Mouse (Mus musculus) G1E (cell line): Measurements from ENCODE around the gene Nectin2. TPM values are rescaled to one million over a fixed set of nuclear protein-coding genes. Genes with fewer than 3 reads are reported as not detected.
A peak's percentile ranks its signal among the peaks of the same experiment; 100 is the strongest.
"Not testable (repeated sequence)": the region's sequence is repeated elsewhere in the genome, so short reads cannot be mapped to it uniquely, and the experiment has no call there.

Experiments
- ATAC-seq: 2 replicates; pipeline ENCODE4 v1.8.0; 2016; ENCODE audit warnings: mild to moderate bottlenecking; ENCODE audit not compliant: insufficient number of reproducible peaks, poor library complexity, low FRiP score, severe bottlenecking; ENCODE audit errors: extremely low read depth
- DNase-seq: peaks from one replicate; pipeline ENCODE4 v3.0.0; 2012; ENCODE audit warnings: low spot score
- H3K27me3 ChIP-seq: 2 replicates; pipeline ENCODE4 v1.6.1; 2012; ENCODE audit warnings: mild to moderate bottlenecking, low read length, inconsistent platforms; ENCODE audit not compliant: insufficient read depth
- H3K36me3 ChIP-seq: replicated peaks from 2 replicates; pipeline ENCODE3; 2012; ENCODE audit warnings: mild to moderate bottlenecking, inconsistent platforms
- H3K4me1 ChIP-seq: 2 replicates; pipeline ENCODE4 v1.6.1; 2012; ENCODE audit warnings: low read depth, low read length, inconsistent platforms, mixed read lengths; ENCODE audit not compliant: insufficient read depth
- H3K4me3 ChIP-seq: 2 replicates; pipeline ENCODE4 v1.5.1; 2012; ENCODE audit warnings: low read depth, mild to moderate bottlenecking, inconsistent platforms, low read length, moderate library complexity, mixed read lengths
- H3K9me3 ChIP-seq: replicated peaks from 2 replicates; pipeline ENCODE4 v1.6.1; 2012; ENCODE audit warnings: inconsistent platforms
- CTCF ChIP-seq: IDR thresholded peaks from 2 replicates; pipeline ENCODE4 v1.5.1; 2012; ENCODE audit warnings: low read depth, low read length, inconsistent platforms, mixed read lengths
- GATA1 ChIP-seq: IDR thresholded peaks from 2 replicates; pipeline ENCODE4 v1.6.1; 2012; ENCODE audit warnings: borderline replicate concordance, low read length, inconsistent platforms, mixed read lengths
- GATA2 ChIP-seq: IDR thresholded peaks from 2 replicates; pipeline ENCODE4 v1.6.1; 2012; ENCODE audit warnings: low read depth, low read length, inconsistent platforms, borderline replicate concordance
- POLR2AphosphoS5 ChIP-seq: IDR thresholded peaks from 2 replicates; pipeline ENCODE4 v1.6.1; 2012; ENCODE audit warnings: low read depth, low read length, inconsistent platforms; ENCODE audit not compliant: insufficient replicate concordance
- TAL1 ChIP-seq: conservative IDR thresholded peaks from 2 replicates; pipeline ENCODE4 v1.6.1; 2012; ENCODE audit warnings: low read depth, low read length, inconsistent platforms, mixed read lengths
- polyA plus RNA-seq: library from polyadenylated mRNA; stranded (reverse); fragments of >175 nt; gene quantifications from 2 replicates; pipeline ENCODE4 v1.2.3, GENCODE M21; 2012
- total RNA-seq, 2 experiments: library from RNA; stranded (forward) in 1 of 2; stranded (reverse) in 1 of 2; fragments of 200-1000 nt in 1 of 2; fragments of >200 nt in 1 of 2; fragmentation: Nextera tagmentation in 1 of 2; gene quantifications; 2 replicates each; pipeline ENCODE4 v1.2.3; 2014 to 2017

The Nectin2 gene
- 14.2 and 17.2 TPM in 2 replicates for total RNA-seq (2014; fragmentation: Nextera tagmentation)
- total RNA-seq (2017): 9.7 and 11.4 TPM in 2 replicates
- polyA plus RNA-seq: 34.9 and 35.8 TPM in 2 replicates

DNA sequence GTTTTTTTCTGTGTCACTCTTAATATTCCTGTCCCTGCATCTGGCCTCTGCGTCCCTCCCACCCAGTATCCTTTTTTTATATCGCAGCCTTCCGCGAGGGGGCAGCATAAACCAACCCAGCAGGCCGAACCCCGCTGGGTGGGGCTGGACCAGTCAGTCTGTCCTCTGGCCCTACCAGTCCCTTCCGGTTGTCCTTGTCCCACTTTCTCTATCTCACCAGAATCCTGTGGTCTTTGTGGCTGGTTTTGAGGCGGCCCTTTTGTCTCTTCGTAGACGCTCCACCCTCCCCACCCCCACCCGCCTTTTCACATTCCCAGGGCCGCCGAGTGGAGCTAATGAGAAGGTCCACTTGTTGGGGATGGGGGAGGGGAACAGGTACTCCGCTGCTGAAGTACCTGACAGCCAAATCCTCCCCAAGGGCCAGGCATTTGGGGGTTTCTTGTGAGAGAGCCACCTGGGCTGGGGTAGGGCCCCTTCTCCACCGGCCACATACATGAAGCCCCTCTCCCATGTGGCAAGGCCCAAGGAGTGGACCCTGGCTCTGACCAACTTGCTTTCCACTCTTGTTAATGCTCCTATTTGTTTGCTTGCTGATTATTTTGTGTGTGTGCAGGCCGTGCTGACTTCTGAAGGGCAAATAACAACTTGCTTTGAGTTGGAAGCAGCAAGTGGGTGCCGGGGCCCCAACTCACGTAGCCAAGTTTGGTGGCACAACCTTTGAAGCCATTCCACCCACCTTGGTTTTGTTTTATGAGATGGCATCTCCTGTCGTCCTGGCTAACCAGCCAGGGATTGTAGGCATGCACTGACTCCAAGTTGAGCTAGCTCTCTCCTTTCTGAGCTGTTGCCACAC lies at the start of gene Nectin2:
TSS of gene Nectin2 (minus strand) at position 267 of the 853 bp plus-strand sequence.
- Histone ChIP-seq H3K27me3 (no peaks in the 10 kb centered on the region; the same call in 1 of the 2 replicates), H3K4me1 (peaks cover 55% of the 10 kb centered on the region), H3K4me3 (peak within 1 kb of the TSS; percentile 88), H3K36me3 (peaks cover 12% of the 10 kb centered on the region), H3K9me3 (0 out of 2 replicates have a peak, but pooled peaks cover 2% of the 10 kb centered on the region)
- ATAC-seq: peak; percentile 48
- peak; percentile 54 for TF ChIP-seq CTCF
- no peak for TF ChIP-seq GATA2
- DNase-seq: peak; percentile 82

DNA sequence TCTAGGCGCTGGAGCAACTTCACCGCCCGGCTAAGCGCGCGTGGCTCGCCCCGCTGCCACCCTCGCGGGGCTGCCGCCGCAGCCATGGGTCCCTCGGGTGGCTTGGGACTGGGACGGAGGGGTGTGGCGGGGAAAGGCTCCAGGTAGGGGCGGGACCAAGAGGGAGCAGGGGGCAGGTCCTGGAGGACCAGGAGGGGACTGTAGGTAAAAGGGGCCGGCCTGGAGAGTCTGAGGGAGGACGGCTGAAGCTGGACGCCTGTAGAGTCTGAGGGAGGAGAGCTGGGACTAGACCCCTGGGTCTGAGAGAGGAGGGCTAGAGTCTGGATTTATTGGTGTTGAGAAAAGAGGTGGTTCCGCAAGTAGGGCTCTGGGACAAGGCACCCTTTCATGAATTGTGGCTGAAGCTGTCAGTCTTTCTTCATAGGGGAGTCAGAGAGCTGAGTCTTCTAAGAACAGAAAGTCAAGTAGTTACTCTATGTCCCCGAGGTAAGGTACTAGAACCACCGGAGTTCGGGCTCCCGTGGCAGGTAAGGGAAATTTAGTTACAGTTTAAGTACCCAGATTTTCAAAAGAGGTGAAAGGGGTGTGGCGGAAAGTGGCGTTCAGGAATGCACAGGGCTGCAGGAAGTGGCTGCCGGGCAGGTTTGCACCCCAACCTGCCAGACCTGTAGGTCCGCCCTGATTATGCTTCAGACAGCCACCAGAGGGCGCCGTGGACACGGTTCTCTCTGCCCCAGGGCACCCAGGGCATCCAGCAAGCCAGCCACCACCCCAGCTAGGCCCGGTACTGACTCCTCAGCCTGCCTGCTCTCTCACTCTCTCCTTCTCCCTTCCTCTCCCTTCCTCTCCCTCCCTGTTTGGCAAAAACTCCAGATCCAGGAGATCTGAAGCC lies 46.7 kb upstream of the Nectin2 start, which contains the start of gene Cblc:
TSS of gene Cblc (minus strand) at position 113 of the 892 bp plus-strand sequence.
- H3K9me3 ChIP-seq: no peaks in the 10 kb centered on the region
- no peak within 1 kb of the TSS; the same call in 1 of the 2 replicates for H3K4me3 ChIP-seq
- ATAC-seq: peak; percentile 60; the same call in 1 of the 2 replicates

DNA sequence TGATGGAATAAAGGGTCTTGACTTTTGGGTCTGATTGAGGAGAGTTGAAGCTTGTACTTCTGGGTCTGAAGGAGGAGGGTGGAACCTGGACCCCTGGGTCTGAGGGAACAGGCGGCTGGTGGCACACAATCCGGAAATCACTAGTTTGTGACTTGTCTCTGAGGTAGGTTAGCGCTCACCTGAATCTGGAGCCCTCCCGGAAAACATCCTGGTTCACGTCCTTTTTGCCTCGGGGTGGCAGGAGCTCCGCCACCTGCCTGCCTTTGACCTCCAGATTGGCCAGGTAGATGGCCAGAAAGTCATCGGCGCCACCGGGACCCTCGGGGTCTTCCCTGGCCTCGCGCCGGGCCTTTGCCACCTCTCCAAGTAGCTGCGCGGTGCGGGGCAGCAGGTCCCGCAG lies 46.0 kb upstream of the Nectin2 start:
- no peaks in the 10 kb centered on the region for H3K9me3 ChIP-seq
- TF ChIP-seq GATA1: no peak
- TF ChIP-seq POLR2AphosphoS5: no peak
- no peak for TF ChIP-seq TAL1
- TF ChIP-seq CTCF: no peak
- no peak for TF ChIP-seq GATA2
- no peak for DNase-seq
- H3K4me1 ChIP-seq: peaks cover 9% of the 10 kb centered on the region
- H3K36me3 ChIP-seq: no peaks in the 10 kb centered on the region
- ATAC-seq: no peak
- no peak overlapping the region for H3K4me3 ChIP-seq
- H3K27me3 ChIP-seq: peaks cover 18% of the 10 kb centered on the region

More for the DNA sequence above, 46.7 kb upstream of the Nectin2 start, which contains the start of gene Cblc:
- no peak for TF ChIP-seq GATA1
- no peak for TF ChIP-seq TAL1
- no peak for TF ChIP-seq GATA2
- no peak for TF ChIP-seq POLR2AphosphoS5
- TF ChIP-seq CTCF: peak; percentile 85
- H3K27me3 ChIP-seq: peaks cover 18% of the 10 kb centered on the region
- H3K36me3 ChIP-seq: no peaks in the 10 kb centered on the region
- DNase-seq: peak; percentile 77
- peaks cover 9% of the 10 kb centered on the region for H3K4me1 ChIP-seq

DNA sequence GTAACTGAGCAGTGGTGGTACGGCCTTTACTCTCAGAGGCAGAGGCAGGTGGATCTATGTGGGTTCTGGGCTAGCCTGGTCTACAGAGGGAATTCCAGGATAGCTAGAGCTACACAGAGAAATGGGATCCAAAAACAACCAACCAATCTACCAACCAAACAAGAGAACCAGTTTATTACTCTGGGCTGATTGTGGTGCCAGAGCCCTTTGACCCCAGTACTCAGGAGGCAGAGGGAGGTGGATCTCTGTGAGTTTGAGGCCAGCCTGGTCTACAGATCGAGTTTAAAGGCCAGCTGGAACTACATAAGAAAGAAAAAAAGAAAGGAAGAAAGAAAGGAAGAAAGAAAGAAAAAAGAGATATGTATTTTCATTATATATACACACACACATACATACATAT lies 45.0 kb upstream of the Nectin2 start:
- ATAC-seq: no peak
- H3K4me3 ChIP-seq: no peak overlapping the region
- H3K27me3 ChIP-seq: peaks cover 20% of the 10 kb centered on the region
- no peaks in the 10 kb centered on the region for H3K36me3 ChIP-seq
- TF ChIP-seq POLR2AphosphoS5 (no peak), GATA2 (no peak), GATA1 (no peak), CTCF (no peak), TAL1 (no peak)
- peaks cover 13% of the 10 kb centered on the region for H3K4me1 ChIP-seq
- no peaks in the 10 kb centered on the region for H3K9me3 ChIP-seq
- DNase-seq: no peak

- Histone ChIP-seq H3K27me3 (peaks cover 26% of the 10 kb centered on the region), H3K36me3 (no peaks in the 10 kb centered on the region), H3K9me3 (no peaks in the 10 kb centered on the region), H3K4me1 (peaks cover 20% of the 10 kb centered on the region), H3K4me3 (no peak overlapping the region)
- TF ChIP-seq TAL1 (no peak), POLR2AphosphoS5 (no peak), CTCF (no peak), GATA2 (no peak), GATA1 (no peak)
- ATAC-seq (no peak), DNase-seq (no peak)
Observed at GRCm38 (mm10) chr7:19792701-19793630, 42.7 kb upstream of the Nectin2 start.

GRCm38 (mm10) chr7:19791504-19791903 lies 41.2 kb upstream of the Nectin2 start:
- H3K27me3 ChIP-seq: peaks cover 20% of the 10 kb centered on the region
- not testable (repeated sequence) for DNase-seq, H3K4me3 ChIP-seq, ATAC-seq, H3K9me3 ChIP-seq, H3K36me3 ChIP-seq
- peaks cover 12% of the 10 kb centered on the region for H3K4me1 ChIP-seq
